Mouse (Mus musculus) megakaryocyte, embryonic 14.5 days (primary cell): ENCODE results near the gene Cdca4. TPM values are rescaled to one million over a fixed set of nuclear protein-coding genes. Genes with fewer than 3 reads are reported as not detected.

Experiments
- H3K27me3 ChIP-seq: replicated peaks from 2 replicates; pipeline ENCODE3; 2012; ENCODE audit warnings: inconsistent platforms
- H3K36me3 ChIP-seq: replicated peaks from 2 replicates; pipeline ENCODE3; 2012; ENCODE audit warnings: low read length, inconsistent platforms, mixed read lengths
- H3K4me1 ChIP-seq: 2 replicates; pipeline ENCODE4 v1.6.1; 2012; ENCODE audit warnings: inconsistent platforms
- H3K4me3 ChIP-seq: replicated peaks from 2 replicates; pipeline ENCODE3; 2012; ENCODE audit warnings: moderate library complexity, mild to moderate bottlenecking, inconsistent platforms
- H3K9me3 ChIP-seq: 2 replicates; pipeline ENCODE4 v1.6.1; 2012; ENCODE audit warnings: inconsistent platforms
- FLI1 ChIP-seq: IDR thresholded peaks from 2 replicates; pipeline ENCODE4 v1.6.1; 2012; ENCODE audit warnings: low read length, inconsistent platforms, mixed read lengths
- GATA1 ChIP-seq: IDR thresholded peaks from 3 replicates; pipeline ENCODE4 v1.6.1; 2012; ENCODE audit warnings: mixed read lengths, low read length, inconsistent platforms, borderline replicate concordance
- polyA plus RNA-seq: library from polyadenylated mRNA; stranded (reverse); fragments of >175 nt; gene quantifications from 2 replicates; pipeline ENCODE4 v1.2.3, GENCODE M21; 2012; ENCODE audit warnings: low replicate concordance; ENCODE audit not compliant: insufficient read depth

The Cdca4 gene
- polyA plus RNA-seq, 1 experiment = 11.7 TPM

DNA sequence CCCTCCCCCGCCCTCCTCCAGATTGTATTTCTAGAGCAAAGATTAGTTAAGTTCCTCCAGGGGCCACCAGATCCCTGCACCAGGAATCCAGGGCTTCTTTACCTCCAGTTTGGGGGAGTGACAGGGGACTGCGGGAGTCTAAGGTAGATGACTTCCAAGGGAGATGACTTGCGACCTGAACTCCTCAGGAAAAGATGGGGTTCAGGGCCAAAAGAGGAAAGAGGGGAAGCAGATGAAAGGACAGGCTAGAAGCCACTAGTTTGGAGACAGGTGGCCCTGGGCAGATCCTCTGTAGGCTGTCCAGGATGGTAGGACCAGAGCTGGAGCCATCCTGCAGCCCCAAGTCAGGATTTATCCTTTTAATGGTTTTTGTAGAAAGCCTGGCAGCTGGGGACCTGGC is 26.3 kb downstream of the Cdca4 start:
- peaks cover 78% of the 10 kb centered on the region for H3K27me3 ChIP-seq
- TF ChIP-seq FLI1 (no peak), GATA1 (no peak)

GRCm38 (mm10) chr12:112801864-112802846 is 27.1 kb downstream of the Cdca4 start, which contains the start of gene Ahnak2:
Ahnak2 (minus strand) TSS chr12:112802657.
- Histone ChIP-seq H3K27me3 (peaks cover 86% of the 10 kb centered on the region), H3K9me3 (no peaks in the 10 kb centered on the region), H3K4me1 (peaks cover 83% of the 10 kb centered on the region), H3K36me3 (no peaks in the 10 kb centered on the region), H3K4me3 (peak within 1 kb of the TSS; percentile 91)
- no peak for TF ChIP-seq FLI1
- TF ChIP-seq GATA1 = no peak

More for the DNA sequence above, 26.3 kb downstream of the Cdca4 start:
- Histone ChIP-seq H3K9me3 (no peaks in the 10 kb centered on the region), H3K36me3 (no peaks in the 10 kb centered on the region), H3K4me1 (peaks cover 85% of the 10 kb centered on the region), H3K4me3 (no peak overlapping the region)

GRCm38 (mm10) chr12:112800476-112800875 is 28.7 kb downstream of the Cdca4 start:
- TF ChIP-seq FLI1 (no peak), GATA1 (no peak)
- Histone ChIP-seq H3K4me3 (no peak overlapping the region), H3K36me3 (no peaks in the 10 kb centered on the region), H3K4me1 (peaks cover 83% of the 10 kb centered on the region), H3K9me3 (no peaks in the 10 kb centered on the region), H3K27me3 (peaks cover 97% of the 10 kb centered on the region)

DNA sequence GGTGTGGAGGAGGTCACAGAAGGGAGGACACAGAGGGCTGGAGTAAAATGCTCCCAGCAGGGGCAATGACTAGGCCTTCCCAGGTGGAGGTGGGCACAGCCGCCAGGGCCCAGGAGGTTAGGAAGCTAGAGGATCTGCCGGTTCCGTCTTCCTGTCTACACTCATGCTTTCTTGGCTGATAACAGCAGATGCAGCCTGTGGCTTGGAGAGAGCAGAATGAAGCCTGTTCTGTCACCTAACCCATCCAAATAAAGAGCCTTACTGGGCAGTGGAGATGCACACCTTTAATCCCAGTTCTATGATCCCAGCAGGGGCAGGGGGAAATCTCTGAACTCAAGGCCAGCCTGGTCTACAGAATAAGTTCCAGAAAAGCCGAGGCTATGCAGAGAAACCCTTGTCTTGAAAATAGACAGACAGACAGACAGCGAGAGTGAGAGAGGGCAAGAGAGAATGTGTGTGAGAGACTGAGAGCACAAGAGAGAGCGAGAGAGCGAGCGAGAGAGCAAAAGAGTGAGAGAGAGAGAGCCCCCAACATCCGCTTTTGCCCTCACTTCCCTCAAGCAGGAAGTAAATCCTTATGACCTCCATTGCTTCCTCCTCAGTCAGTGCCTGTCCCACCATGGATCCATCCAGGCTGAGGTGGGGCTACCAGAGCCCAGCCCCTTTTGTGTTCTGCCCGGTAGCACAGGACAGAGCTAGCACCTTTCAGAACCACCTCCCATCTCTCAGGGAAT is 29.8 kb downstream of the Cdca4 start:
- Histone ChIP-seq H3K36me3 (no peaks in the 10 kb centered on the region), H3K4me1 (peaks cover 78% of the 10 kb centered on the region), H3K4me3 (no peak overlapping the region), H3K9me3 (no peaks in the 10 kb centered on the region), H3K27me3 (peaks cover 93% of the 10 kb centered on the region)
- no peak for TF ChIP-seq GATA1

DNA sequence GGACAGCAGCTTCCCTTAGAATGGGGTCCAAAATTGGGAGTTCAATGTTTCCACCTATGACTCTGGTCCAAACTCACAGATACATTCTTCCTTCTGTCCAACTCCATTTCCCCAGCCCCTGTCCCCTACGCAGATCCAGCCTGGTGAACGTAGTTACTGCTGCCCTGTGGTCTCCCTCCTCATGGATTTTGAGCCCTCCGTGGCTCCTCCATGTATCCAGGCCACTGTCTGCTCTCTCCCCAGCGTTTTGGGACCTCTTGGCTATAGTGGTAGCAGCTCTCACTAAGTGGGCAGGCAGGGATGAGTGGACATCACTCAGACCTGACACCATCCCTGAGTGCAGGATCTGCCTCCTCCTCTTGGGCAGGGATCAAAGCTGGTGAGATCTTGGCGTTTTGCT is 30.5 kb downstream of the Cdca4 start:
- Histone ChIP-seq H3K9me3 (no peaks in the 10 kb centered on the region), H3K4me3 (no peak overlapping the region), H3K27me3 (peaks cover 93% of the 10 kb centered on the region), H3K4me1 (peaks cover 79% of the 10 kb centered on the region), H3K36me3 (no peaks in the 10 kb centered on the region)
- TF ChIP-seq GATA1 = no peak
- TF ChIP-seq FLI1 = no peak

DNA sequence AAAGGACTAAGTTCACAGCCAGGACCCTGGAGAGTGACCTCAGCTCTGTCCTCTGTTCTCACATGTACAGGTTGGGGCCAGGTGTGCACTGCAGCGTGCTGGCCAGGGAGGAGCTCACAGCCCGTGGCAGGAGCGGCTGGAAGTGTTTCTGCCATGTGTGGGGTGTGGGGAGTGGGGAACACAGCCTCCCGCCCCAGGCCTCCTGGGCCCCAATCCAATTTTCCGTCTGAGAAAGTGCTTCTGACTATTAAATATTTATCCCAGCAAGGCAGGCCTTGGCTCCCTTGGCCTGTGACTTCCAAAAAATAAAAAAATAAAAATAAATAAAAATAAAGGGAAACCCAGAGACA is 30.9 kb downstream of the Cdca4 start:
- Histone ChIP-seq H3K9me3 (no peaks in the 10 kb centered on the region), H3K36me3 (no peaks in the 10 kb centered on the region), H3K4me3 (no peak overlapping the region), H3K27me3 (peaks cover 93% of the 10 kb centered on the region), H3K4me1 (peaks cover 79% of the 10 kb centered on the region)
- no peak for TF ChIP-seq FLI1
- TF ChIP-seq GATA1 = no peak

GRCm38 (mm10) chr12:112797672-112798331 is 31.4 kb downstream of the Cdca4 start:
- H3K4me1 ChIP-seq = peaks cover 77% of the 10 kb centered on the region
- no peak for TF ChIP-seq GATA1
- TF ChIP-seq FLI1 = no peak
- peaks cover 93% of the 10 kb centered on the region for H3K27me3 ChIP-seq

DNA sequence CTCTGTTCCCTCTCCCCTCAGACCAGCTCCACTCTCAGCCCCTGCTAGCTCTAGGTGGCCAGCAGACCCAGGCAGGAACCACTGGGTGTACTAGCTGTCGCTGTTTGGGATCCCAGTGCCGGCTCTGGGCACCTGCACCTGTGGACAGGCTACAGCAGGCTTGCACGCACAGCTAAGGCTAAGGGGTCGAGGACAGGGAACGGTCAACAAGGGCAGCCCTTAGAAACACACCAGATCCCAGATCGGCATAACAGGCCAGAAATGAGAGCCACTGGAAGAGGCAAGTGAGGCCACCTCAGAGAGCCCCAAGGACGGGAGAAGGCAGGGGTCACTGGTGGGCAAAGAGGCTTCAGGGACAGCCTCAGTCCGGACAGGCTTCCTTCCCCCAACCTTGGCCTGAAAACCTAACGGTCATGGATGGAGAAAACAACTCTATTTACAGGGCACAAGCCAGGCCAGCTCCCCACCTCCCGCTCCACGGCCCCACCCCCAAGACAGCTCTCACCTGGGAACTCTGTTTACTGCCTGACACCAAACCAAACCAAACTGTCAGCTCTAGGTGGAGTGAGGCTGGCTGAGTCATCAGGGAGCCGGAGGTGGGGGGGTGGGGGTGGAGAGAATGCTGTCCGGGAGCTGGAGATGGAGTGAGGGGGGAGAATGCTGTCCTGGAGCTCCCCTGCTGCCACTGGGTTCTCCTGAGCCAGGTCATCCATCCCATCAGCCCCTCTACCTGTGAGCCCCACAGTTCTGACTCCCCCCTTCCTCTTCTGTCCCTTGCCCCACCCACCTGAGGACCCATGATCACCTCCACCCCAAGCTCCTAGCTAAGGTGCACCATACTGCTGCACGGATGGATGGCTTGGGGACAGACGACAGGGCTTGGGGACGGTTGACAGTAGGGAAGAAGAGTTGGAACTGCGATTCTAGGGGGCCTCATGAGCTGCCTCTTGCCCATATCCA is 32.4 kb downstream of the Cdca4 start:
- peaks cover 69% of the 10 kb centered on the region for H3K4me1 ChIP-seq
- no peak for TF ChIP-seq GATA1
- TF ChIP-seq FLI1 = no peak
- H3K36me3 ChIP-seq = no peaks in the 10 kb centered on the region

More at GRCm38 (mm10) chr12:112797672-112798331, 31.4 kb downstream of the Cdca4 start:
- no peak overlapping the region for H3K4me3 ChIP-seq
- H3K36me3 ChIP-seq = no peaks in the 10 kb centered on the region
- no peaks in the 10 kb centered on the region for H3K9me3 ChIP-seq

More for the DNA sequence above, 32.4 kb downstream of the Cdca4 start:
- H3K4me3 ChIP-seq = no peak overlapping the region
- peaks cover 94% of the 10 kb centered on the region for H3K27me3 ChIP-seq
- H3K9me3 ChIP-seq = no peaks in the 10 kb centered on the region
